Mouse (Mus musculus) thymus, postnatal 0 days (tissue): ENCODE data around the gene Ccdc36. TPM values are rescaled to one million over a fixed set of nuclear protein-coding genes. Genes with fewer than 3 reads are reported as not detected.

Experiments used
- DNase-seq: peaks from one replicate; pipeline ENCODE4 v3.0.0-alpha.2; 2015; ENCODE audit warnings: low spot score
- polyA plus RNA-seq: library from polyadenylated mRNA; unstranded; fragments of >200 nt; fragmentation: Nextera tagmentation; extraction: Ambion mirVana; gene quantifications from 2 replicates; pipeline ENCODE4 v1.2.1, GENCODE M21; 2015

Ccdc36 gene
- polyA plus RNA-seq, 1 experiment from 2014 or later: 0.20 TPM

DNA sequence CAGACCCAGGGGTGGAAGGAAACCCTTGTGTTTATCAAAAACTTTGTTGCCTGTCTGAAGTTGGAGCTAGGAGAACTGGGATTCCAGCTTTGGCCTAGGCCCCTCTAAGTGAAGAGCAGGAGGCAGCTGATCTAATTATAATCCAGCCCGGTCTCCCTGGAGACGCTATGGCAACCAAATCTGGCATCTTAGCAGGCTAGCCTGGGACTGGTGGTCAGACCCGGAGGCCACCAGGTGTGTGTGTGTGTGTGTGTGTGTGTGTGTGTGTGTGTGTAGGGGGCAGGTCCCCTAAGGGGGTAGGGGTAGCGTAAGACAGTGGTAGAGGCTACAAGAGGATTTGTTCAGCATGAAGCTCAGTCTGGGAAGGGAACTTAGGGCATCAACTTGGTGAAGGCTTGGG lies 21.6 kb upstream of the Ccdc36 start:
- no peak for DNase-seq

DNA sequence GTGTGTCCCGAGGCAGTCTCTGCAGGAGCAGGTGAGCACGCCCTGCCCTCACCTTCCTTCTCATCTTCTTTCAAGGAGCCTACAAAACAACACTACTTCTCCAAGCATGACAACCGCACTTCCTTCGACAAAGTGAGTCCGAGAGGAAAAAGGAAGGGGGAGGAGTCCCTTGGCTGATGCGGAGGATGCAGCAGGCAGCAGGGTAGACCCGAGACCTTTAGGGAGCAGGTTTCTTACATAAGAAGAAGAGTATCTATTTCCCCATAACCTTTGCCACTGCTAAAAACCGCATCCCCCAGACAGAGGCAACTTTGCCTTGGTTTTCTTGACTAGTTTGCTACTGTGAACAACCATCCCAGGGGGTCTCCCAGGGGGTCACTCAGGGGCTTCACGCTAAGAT lies 16.8 kb upstream of the Ccdc36 start:
- no peak for DNase-seq

DNA sequence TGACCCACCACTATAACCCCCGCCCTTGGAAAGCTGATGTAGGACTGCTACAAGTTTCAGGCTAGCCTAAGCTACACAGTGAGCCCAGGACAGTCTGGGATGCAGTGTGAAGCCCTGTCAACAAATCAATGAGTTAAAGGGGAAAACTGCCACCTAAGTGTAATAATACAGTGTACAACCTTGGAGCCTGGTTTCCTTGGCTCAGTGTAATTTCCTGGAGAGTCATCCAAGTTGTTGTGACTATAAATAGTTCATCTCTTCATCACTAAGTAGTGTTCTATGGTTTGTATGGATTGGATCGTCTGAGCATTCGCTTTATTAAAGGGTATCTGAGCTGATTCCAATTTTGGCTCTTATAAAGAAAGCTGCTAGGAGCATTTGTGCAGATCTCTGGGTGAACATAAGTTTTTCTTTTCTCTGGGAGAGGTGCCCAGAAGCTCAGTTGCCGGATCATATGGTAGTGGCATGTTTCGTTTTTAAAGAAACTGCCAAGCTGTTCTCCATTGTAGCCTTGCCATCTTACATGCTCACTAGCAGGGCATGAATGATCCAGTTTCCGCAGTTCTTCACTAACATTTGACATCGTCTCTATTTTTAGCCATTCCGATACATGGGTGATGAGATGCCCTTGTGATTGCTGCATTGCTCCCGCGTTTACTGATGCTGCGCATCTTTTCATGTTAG lies 13.1 kb upstream of the Ccdc36 start:
- DNase-seq: no peak

DNA sequence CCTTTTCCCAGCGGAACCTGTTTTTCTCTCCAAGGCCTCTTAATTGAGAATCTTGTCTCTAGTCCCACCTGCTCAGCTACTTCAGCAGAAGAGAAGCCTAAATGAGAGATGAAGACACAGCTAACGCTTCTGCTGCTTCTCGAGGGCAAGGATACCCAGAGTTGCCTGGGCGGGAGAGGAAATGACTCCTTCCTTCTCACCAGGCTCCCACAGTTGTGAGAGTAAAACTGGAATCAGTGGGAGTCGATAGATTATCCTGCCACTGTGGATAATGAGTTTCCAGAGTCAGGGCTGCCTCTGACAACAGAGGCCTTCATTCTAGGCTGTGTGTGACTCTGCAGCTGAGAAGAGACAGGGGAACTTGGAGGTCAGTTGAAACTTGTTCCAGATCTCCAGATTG lies 12.2 kb upstream of the Ccdc36 start:
- DNase-seq: no peak

DNA sequence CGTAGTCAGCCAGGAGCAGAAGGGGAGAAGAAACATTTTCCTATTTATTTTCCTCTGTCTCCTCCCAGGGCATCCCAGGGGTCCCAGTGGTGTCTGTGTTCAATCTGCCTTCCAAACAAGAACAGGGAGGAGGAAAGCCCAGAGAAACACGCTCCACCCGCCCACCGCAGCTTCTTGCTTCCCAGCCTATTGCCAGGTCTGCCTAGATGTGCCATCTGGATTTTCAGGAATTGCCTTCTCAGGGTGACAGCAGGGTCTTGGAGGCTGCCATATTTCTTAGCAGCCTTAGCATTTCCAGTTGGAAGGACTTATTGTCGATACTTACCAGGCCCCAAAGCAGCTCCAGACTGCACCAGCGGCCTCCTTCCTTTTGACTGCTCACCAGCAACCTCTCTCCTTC lies 10.9 kb upstream of the Ccdc36 start:
- DNase-seq: no peak

DNA sequence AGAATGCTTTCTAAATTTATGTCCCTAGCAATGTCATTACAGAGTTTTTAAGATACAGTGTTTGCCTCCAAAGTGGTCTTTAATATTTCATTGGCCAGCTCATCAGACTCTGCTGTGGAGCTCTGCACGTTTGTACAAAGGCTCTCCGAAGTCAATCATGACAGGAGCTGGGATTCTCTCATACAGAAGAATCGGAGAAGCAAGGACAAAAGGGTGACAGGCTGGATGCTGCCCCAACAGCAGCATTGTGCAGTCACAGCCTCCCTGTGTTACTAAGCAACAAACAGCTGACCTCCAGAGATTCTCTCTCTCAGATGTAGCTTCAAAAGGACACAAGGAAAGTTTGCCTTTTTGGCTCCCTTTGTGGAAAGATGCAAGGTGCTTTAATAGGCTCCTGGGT lies 7.9 kb upstream of the Ccdc36 start, which contains the start of gene BC048562:
TSS of gene BC048562 (plus strand) at position 301 of the 400 bp plus-strand sequence.
- no peak for DNase-seq

DNA sequence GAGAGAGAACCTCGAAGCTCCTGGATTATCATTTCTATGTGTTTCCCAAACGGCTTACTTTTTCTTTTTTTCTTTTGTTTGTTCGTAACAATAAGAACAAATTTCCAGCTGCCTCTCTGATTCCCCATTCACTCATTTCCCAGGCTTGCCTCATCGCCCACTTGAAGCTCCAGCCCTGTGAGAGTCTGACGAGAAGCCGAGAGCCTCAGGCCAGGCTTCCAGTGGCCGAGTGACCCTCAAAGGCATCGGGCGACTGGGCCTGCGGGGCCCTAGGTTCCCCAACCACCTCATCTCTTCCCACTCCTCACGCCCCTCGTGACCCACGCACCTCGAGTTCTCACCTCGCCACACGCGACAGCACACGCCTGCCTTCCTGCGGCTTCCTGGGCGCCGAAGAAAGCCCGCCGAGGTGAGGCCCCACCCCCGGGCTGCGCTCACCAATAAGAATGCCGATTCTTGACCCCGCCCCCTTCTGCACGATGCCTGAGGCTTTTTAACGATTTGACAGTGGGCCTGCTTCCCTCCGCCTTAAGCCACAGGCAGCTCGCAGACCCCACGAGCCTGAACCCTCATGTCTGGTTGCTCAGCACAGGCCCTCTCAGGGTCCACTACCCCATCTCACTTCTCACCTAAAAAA lies 3.3 kb upstream of the Ccdc36 start:
- DNase-seq: no peak

DNA sequence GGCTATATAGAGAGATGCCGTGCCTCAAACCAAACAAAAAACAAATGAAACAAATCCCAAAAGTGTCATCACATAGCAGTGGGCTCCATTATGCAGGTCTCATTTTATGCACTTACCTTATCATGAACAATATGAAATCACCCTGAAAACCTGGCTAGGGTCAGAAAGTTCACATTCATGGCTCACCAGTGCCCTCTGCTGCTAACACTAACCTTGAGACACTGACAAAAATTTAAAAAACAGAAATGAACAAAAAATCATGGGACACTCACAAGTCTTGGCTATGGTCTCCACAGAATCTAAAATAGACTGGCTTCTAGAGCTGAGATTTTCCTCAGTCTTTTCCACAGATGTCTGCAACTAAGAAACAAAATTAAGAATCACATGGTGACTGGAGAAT lies 16.1 kb downstream of the Ccdc36 start:
- DNase-seq: peak; percentile 32

DNA sequence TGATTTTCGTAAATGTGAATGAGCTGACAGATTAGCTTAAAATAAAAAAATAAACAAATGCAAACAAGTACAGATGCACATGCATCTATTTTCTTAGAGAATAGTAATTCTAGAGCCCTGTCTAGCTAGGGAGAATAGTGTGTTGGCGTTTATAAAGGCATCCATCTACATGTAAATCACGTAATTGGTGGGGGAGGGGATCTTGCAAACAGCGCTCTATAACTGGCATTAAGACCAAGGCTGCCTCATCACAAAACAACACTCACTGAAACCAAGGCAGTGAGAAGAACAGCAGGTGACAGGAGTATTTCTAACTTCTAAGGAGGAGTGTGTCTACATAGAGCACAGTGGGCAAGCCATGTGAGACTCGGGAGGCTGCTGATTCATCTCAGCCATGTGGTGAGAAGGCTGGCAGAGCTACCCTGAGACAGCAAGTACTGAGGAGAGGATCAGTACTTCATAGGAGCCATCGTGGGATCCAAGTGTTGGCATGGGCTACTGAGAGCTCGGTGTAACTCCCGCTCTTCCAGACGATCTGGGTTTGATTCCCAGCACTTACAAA lies 16.8 kb downstream of the Ccdc36 start:
- no peak for DNase-seq

DNA sequence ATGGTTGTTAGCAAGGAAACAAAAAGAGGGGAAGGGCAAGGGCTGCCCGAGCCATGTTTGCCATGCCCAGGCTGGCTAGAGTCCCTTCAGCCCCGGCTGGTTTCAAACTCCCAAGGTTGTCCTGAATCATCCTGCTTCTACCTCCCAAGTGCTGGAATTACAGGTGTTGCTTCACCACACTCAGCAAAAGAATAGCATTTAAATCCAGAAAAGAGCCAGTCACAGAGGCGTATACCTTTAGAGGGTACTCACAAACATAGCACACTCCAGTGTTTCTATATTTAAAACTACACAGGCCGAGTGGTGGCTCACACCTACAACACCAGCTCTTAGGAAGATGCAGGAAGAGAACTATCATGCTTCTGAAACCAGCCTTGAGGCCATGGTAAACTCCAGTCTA lies 18.7 kb downstream of the Ccdc36 start:
- no peak for DNase-seq

DNA sequence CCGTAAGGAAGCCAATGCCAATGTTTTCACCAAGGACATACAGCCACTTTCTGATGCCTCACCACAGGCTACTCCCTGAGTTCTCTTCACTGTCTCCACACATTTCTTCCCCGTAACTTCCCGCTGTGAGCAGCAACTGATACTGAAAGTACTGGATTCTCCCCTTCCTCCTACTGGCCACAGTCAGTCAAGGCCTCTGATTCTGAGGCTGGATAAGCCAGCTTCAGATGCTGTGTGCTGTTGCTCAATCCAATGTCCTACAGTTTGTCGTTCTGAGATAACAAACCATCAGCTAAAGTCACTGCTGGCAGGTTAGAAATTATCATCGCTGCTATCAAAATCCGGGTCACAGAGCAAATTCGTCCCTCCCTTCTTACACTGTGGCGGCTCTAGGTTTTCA lies 23.8 kb downstream of the Ccdc36 start:
- DNase-seq: no peak

DNA sequence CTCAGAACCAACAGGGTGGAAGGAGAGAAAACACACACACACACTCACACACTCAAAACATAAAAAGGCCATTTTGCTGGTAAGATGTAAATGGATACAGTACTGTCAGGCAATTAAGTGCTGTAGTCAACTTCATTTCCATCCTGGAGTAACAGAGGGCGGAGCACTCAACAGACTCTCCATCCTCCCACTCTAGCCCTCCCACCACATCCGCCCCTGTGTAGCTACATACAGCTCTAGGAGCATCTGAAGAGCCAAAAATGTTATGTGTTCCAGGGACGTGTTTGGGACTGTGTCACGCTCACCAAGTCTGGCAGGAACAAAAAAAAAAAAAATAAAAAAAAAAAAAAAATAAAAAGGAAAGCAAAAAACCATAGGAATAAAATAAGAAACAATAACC lies 25.2 kb downstream of the Ccdc36 start:
- DNase-seq: no peak

DNA sequence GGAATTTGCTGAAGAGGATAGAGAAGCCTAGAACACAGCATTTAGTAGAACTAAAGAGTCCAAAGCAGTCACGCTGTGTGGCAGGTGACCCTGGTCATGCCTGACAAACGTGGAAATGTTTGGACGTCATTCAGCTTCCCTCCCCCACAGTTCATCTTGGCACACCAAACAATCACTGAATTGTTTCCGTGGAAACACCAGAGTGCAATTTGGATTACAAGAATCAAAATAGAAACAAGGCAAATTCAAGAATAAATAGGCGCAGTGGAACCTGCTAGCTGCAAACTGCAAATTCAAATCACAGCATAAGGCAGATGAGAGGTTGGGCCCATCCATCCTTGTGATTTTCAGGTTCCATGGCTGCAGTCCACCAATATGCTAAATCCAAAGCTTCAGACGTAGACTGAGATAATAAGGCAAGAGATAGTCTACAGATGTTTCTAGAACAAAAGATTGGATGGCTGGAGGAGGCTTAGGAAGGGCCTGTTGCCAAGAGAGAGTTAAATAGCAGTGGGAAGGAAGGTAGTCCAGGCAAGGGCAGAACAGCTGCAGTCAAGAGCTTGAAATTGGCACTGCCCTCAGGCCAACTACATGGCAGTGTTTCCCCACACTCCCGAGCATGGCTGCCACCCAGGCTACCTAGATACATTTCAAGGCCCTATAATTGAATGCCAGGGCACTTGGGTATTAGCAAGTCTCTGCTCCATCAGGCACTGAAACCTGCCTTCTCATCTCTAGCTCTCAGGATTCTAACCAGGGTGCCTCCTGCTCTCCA lies 26.9 kb downstream of the Ccdc36 start:
- DNase-seq: no peak

DNA sequence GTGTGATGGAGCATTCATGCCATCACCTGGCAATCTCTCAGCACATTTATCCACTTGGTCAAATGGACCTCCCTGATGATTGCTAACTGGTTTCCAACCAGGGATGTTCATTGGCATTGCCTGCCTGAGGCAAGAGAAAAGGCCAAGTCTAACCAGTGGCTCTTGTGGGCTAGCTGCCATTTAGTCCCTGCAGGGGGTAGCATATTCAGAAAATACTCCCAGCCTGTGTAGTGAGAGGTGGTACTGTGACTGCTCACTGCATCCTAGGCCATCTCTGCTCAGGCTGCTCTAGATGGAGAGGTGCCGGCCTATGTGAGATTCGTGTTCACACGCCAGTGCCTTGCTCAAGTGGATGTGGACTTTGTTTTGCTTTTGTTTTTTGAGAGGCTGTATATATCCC lies 30.0 kb downstream of the Ccdc36 start:
- no peak for DNase-seq

DNA sequence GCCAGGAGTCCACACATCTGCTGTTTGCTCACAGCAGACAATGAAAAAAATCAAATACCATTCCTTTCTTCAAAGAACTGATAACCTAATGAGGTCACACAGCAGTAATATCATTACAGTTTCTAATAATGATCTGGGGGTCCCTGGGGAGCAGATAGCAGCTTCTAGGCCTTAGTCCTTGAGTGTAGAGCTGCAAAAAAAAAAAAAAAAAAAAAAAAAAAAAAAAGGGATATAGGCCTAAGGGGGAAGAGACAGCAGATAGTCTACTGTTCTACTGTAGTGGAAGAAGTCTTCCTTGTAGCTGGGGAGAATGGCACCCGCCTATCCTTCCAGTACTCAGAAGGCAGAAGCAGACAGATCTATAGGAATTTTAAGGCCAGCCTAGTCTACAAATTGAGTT lies 32.9 kb downstream of the Ccdc36 start:
- no peak for DNase-seq

DNA sequence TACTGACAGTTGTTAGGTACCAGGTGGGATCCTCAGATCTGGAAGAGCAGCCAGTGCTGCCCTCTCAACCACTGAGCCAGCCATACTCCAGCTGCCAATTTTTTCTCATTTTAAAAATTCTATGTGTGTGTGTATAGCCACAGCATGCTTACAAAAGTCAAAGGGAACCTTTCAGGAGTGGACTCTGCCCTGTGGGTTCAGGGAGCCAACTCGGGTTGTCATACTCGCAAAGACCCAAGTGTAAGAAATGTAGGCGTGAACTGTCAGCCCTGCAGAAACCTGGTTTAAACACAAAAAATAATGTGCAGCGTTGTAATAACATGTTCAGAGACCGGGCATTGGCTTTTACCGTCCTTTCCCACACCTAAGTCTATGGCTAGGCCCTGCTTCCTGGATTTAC lies 34.1 kb downstream of the Ccdc36 start:
- DNase-seq: no peak

DNA sequence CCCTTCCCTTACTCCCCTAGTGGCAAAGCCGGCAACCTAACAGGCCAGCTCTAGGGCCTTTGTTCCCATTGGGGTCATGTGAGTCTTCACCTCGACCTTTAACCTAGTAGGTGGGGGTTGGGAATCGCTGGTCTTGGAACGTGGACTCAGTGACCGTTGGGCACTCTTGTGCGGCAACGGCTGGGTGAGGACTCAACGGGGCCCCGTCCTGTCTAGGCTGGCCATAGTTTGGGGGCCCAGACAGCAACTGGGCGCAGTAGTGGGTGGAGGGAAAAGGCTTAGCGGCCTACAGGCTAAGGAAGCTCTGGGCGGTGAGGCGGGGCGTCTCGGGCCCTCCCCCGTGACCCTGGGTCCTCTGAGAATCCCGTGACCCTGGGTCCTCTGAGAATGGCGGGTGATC lies 35.6 kb downstream of the Ccdc36 start, which contains the start of gene 1700102P08Rik:
TSS of gene 1700102P08Rik (plus strand) at position 130 of the 400 bp plus-strand sequence.
- DNase-seq: no peak

DNA sequence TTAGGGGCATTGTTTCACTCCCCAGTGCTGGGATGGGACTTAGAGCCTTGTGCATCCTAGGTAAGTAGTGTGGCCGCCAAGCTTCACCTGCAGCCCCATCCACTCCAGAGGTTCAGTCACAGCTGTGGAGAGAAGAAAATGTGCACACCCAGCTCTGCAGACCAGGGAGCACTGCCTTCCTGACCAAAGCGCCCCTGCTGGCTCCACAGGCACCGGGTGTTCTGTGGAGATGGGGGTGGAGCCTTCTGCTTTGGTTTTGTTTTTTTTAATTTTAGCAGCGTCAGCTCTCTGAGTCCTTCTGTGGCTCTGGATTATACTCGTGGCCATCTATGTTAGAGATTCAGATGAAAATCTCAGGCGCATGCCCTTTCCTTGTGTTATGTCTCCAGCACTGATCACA lies 39.1 kb downstream of the Ccdc36 start:
- DNase-seq: no peak

DNA sequence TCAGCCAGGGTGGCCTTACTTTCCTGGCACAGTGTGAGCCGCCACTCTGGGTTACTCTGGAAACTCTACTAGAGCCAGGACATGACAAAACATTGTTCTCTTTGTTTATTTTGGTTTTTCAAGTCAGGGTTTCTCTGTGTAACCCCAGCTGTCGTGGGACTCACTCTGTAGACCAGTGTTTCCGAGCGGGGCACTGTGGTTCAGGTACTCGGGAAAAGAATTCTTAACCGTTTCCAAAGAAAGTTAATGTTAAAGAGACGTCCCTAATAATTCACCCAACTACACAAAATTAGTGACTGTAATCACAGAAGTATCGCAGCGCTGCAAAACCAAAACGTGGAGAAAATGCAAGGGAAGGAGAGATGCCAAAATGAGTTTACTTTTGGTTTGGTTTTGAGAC lies 39.7 kb downstream of the Ccdc36 start:
- DNase-seq: no peak

DNA sequence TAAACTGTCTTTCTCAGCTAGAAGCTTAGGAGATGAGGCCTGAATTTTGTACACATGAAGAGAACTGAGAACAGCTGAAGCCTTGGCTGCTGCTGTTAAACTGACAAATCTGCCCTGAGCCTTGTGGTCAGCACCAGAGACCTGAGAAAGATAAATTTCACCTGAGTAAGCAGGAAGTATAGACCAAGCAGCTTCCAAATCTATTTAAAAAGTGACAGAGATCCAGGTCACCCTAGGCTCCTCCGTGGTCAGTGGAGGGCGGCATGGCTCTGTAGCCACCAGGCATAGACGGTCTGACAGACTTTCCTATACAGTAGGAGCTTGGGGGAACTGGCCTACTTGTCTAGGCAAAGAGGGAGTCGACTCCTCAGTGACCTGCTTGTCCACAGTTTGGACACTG lies 41.5 kb downstream of the Ccdc36 start:
- no peak for DNase-seq

DNA sequence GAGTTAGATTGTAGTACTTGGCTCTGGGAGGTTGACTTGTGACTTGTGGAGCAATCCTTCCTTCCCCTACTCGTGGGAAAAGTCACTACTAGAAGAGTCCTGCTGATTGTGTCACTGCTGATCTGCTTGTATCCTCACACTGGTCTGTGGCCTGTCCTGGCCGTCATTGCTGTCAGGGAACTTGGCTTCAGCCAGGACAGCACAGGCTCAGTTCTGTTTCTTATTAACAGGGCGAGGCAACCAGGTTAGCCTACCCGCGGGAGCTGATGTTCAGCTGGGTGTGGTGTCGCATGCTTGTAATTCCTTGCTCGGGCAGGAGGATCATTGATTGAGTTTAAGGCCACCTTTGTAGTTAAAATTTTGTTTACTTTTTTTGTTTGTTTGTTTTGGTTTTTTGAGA lies 43.3 kb downstream of the Ccdc36 start:
- no peak for DNase-seq

DNA sequence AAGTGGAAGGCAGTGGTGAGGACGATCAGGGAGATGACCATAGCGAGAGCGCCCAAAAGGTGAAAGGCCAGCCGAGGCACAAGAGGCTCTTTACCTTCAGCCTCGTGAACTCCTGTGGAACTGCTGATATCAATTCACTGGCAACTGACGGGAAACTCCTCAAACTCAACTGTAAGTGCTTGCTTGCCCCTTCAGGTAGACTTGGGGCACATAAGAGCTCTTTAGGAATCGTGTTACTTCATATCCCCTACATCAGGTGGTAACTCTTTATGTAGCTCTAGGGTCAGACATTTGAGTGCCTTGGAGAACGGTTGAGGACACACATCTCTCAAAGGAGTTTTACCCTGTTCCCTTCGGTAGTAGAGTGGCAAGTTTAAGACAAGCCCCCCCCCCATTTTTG lies 46.9 kb downstream of the Ccdc36 start:
- no peak for DNase-seq
